Mouse (Mus musculus) spleen, adult 18-20 months (tissue): ENCODE results near the gene B430218F22Rik.

Experiments used
- DNase-seq, 2 experiments: peaks; one replicate each; pipeline ENCODE4 v3.0.0; 2022; ENCODE audit warnings: mixed read lengths in 2 of 2

B430218F22Rik gene

GRCm38 (mm10) chr13:118386511-118387447, at the start of gene B430218F22Rik, which contains the start of gene Mrps30:
B430218F22Rik (plus strand) TSS chr13:118386630.
Mrps30 (minus strand) TSS chr13:118387252.
- peak; percentile 81 to 90 for DNase-seq

GRCm38 (mm10) chr13:118350257-118350656, 36.2 kb upstream of the B430218F22Rik start:
- DNase-seq: no peak

GRCm38 (mm10) chr13:118350870-118351269, 35.6 kb upstream of the B430218F22Rik start:
- no peak for DNase-seq

- DNase-seq: no peak
These were observed 23.1 kb upstream of the B430218F22Rik start for GRCm38 (mm10) chr13:118363342-118363741.

GRCm38 (mm10) chr13:118365774-118366173, 20.7 kb upstream of the B430218F22Rik start:
- DNase-seq: no peak

DNA sequence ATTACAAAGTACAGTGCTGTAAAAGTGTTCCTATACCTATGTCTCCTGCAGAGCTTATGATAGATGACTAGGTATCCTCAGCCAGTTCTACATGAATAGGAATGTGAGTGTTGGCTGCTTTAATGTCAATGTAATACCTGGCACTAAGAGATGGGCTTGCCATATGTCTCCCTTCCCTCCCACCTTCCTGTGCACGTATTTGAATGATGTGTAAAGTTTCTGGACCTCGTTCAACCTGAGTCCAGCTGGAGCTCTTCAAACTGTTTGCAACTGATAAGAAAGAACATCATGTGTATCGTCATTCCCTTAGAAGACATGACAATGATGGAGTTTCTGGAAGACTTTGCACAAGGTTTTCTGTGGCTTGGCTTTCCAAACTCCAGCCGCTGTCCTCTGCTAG, 13.6 kb upstream of the B430218F22Rik start:
- no peak for DNase-seq

DNA sequence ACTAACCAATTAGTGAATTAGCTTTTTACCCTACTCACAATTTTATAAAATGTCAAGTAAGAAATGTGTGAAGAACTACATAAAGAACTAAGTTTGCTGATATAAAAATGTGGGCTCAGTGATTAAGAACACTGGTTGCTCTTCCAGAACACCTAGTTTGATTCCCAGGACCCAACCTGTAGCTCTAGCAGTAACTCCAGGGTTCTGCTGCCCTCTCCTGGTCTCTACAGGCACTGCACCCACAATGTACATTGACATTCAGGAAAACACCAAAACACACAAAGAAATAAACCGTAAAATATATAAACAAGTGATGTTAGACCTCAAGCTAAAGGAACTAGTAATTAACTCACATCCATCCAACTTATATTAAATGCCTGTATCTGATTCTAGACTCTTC, 7.3 kb upstream of the B430218F22Rik start:
- DNase-seq: peak; percentile 8 to 59

GRCm38 (mm10) chr13:118380381-118380780, 6.0 kb upstream of the B430218F22Rik start:
- DNase-seq: no peak

DNA sequence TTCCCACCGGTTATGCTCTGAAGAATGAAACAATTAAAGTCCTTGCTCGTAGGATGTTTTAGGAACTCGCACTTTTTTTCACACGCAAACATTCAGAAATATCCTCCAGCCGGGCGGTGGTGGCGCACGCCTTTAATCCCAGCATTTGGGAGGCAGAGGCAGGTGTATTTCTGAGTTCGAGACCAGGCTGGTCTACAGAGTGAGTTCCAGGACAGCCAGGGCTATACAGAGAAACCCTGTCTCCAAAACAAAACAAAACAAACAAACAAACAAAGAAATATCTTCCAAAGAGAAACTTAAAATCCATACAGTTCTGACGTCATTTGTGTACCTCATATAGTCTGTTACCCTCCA, 995 bp downstream of the B430218F22Rik start:
- DNase-seq: peak in 1 of 2 experiments; percentile 5

- no peak for DNase-seq
These were observed 9.4 kb downstream of the B430218F22Rik start for GRCm38 (mm10) chr13:118395803-118396202.

- no peak for DNase-seq
These were observed 13.9 kb downstream of the B430218F22Rik start for GRCm38 (mm10) chr13:118400340-118400739.

- no peak for DNase-seq
These were observed 17.1 kb downstream of the B430218F22Rik start for GRCm38 (mm10) chr13:118403544-118403943.

DNA sequence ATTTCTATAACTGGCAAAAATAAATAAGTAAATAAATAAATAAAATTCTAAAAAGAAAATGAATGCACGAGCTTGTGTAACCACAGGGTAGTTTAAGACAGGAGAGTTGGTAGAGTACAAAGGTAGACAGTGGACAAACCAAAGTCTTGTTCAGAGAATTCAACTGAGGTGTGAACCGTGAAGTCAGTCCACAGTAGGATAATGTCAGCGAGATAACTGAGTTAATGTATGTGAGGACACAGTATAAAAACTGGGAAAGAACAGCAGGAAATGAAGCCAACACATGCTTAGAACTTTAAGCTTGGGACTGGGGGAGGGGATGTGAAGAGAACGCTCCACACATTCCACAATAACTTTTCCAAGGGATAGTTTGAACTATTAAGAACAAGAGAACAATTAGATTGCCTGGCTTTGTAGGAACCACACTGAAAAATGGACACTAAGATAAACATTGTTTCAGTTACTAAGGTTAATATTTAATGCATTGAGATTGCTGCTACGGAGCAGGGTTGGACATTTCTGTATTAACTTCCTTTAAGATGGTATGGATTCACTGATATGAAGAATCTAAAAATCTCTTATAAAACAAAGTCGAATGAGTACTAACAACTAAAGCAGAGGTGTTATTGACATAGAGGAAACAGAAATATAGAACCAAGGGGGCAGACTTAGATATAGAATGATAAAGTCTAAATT, 25.0 kb downstream of the B430218F22Rik start:
- DNase-seq: no peak

- no peak for DNase-seq
These were observed 31.7 kb downstream of the B430218F22Rik start for GRCm38 (mm10) chr13:118418163-118418562.

DNA sequence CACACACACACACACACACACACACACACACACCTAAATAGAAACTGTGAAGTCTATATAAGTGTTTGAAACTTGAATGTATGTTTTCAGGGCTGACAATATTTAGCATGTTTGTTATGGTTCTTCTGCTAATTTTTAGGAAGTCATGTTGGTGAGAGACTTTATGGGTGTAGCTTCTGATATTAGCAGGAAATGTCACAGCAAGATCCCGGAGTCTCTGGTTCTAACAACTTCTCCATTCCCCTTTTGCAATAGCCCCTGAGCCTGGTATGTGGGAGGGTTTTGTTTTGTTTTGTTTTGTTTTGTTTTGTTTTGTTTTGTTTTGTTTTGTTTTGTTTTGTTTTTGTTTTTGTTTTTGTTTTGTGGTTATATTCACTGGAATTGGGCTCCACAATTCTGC, 34.0 kb downstream of the B430218F22Rik start:
- no peak for DNase-seq

DNA sequence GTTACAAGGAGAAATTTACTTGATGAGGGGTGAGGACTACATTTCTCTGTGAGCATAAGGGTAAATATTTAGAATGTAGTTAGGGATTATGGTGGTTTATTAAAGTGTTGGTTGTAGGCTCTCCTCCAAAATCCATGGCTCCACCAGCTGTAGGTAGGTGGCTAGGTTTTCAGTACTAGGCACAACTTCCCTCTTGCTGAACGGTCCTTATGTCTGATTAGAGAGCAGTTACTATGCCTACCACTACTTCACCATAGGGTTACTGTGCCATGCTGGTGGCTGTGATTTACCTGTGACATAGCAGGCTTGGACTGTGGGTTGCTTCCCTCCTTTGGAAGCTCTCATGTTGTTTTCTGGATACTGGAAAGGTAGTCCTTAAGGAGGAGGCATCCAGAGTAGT, 34.4 kb downstream of the B430218F22Rik start:
- no peak for DNase-seq
